Mouse (Mus musculus) liver, embryonic 14.5 days (tissue): ENCODE data around the gene Capn6.

ENCODE experiments used
- CTCF ChIP-seq: IDR thresholded peaks from 2 replicates; pipeline ENCODE4 v1.5.1; 2016; ENCODE audit warnings: antibody characterized with exemption, low read depth, control low read depth
- EP300 ChIP-seq: IDR thresholded peaks from 2 replicates; pipeline ENCODE4 v1.6.1; 2016; ENCODE audit warnings: antibody characterized with exemption, low read depth

GRCm38 (mm10) chrX:143849969-143850368 is 22.8 kb upstream of the Capn6 start:
- no peak for TF ChIP-seq CTCF
- no peak for TF ChIP-seq EP300
